Mouse (Mus musculus) heart, postnatal 14 days (tissue): Measurements from ENCODE around the gene Smpd4. TPM values are rescaled to one million over a fixed set of nuclear protein-coding genes. Genes with fewer than 3 reads are reported as not detected.

Source experiments
- DNase-seq, 2 experiments: peaks; one replicate each; pipeline ENCODE4 v3.0.0; 2021 to 2022
- intact Hi-C: fragments of 180-260 bp; cut with DNase I; formaldehyde crosslinking; loops from one replicate; pipeline ENCODE4 v1.15.1; 2025
- total RNA-seq, 2 experiments: library from RNA; stranded (reverse); gene quantifications; 2 replicates each; pipeline ENCODE4 v1.2.3; 2021

Gene Smpd4
- total RNA-seq, 2 experiments from 2014 or later = 18.7 to 21.2 TPM

DNA sequence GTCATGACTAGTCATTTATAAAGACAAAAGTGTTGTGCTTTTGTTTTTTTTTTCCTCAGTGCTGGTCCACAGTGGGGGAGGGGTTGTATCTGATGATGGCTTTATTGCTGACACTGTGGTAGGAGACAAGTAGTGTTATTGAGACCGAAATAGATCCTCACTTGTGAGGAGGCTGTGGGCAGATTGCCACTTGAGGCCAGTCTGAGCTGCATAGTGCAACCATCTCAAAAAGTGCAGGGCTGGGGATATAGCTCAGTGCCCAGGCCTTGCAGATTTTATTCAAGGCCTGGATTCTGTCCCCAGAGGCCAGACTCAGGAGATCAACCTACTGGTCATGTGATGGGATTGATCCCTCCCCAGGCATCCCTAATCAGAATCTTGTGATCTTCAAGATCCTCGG, 17.8 kb downstream of the Smpd4 start:
- intact Hi-C loops = loop anchor here (5.0 kb wide), 1 partner anchor 170 kb away; no protein-coding TSS in a partner anchor
- no peak for DNase-seq

GRCm38 (mm10) chr16:17637610-17638009, 18.5 kb downstream of the Smpd4 start:
- intact Hi-C loops = loop anchor here (5.0 kb wide), 1 partner anchor 170 kb away; no protein-coding TSS in a partner anchor
- no peak for DNase-seq

DNA sequence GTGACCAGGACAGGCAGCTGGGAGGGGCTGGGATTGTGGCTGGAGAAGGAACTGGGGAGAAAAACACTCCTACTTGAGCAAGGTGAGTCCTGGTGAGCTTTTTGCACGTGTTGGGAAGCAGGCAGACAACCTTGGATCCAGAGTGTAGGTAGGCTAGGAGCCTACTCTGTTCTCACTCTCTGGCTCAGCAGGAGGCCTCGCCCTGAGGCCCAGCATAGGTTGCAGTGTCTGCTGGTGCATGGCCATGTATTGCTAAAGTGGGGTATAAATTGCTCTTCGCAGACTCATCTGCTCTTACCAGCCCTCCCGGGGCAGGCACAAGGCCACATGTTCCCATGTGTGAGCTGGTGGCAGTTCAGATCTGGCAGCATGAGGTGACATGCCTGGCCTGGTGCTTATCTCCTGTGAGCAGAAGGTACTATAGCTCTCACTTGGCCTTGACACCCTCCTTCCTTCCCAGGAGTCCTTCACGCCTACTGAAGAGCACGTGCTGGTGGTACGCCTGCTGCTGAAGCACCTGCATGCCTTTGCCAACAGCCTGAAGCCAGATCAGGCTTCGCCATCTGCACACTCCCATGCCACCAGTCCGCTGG, 19.0 kb downstream of the Smpd4 start:
- intact Hi-C loops = loop anchor here (5.0 kb wide), 1 partner anchor 169 kb away; no protein-coding TSS in a partner anchor

GRCm38 (mm10) chr16:17639081-17639480, 19.9 kb downstream of the Smpd4 start:
- intact Hi-C loops = loop anchor here (5.0 kb wide), 1 partner anchor 168 kb away; no protein-coding TSS in a partner anchor

More for the DNA sequence above, 19.0 kb downstream of the Smpd4 start:
- no peak for DNase-seq

GRCm38 (mm10) chr16:17639951-17640350, 20.8 kb downstream of the Smpd4 start:
- DNase-seq = no peak
- intact Hi-C loops = loop anchor here (5.0 kb wide), 1 partner anchor 167 kb away; no protein-coding TSS in a partner anchor

More at GRCm38 (mm10) chr16:17639081-17639480, 19.9 kb downstream of the Smpd4 start:
- DNase-seq = no peak

- DNase-seq = no peak
- intact Hi-C loops = no loop called here
Observed at GRCm38 (mm10) chr16:17640706-17641105, 21.6 kb downstream of the Smpd4 start.

- no peak for DNase-seq
- intact Hi-C loops = no loop called here
Observed at GRCm38 (mm10) chr16:17641301-17641700, 22.1 kb downstream of the Smpd4 start.

DNA sequence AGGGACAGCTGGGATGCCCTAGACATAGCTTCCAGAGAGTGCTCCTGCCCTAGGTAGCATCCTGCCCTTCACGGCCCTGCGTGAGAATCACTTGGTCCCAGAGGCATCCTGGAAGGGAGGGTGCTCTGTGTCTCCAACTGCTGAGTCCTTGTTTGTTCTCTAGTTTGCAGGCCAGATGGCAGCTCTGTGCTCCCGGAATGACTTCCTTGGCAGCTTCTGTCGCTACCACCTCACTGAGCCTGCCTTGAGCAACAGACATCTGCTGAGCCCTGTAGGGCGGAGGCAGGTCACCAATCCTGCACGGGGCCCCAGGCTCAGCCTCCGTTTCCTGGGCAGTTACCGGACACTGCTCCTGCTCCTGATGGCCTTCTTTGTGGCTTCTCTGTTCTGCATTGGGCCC, 23.2 kb downstream of the Smpd4 start:
- intact Hi-C loops = no loop called here

DNA sequence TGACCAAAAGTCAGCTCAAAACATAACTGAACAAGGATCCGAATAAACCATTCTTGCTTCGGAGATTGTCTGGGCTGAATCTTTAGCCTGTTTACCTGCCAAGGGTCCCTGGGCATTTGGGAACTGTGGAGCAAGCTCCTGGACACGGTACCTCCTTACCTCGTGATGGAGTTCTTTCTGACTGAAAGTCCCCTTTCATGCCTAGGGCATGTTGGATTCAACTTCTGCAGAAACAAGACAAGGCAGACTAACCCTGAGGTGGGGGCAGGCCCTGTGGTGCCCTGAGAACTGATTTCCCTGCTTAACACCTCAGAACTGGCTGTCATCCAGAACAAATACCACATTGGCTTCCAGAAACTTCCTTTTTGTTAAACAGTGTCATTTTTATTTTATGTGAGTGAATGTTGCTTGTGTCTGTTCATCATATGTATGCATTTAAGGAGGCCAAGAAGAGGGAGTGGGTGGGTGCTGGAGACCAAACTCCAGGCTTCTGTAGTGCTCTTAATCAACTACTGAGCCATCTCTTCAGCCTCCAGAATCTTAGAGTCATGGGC, 24.4 kb downstream of the Smpd4 start:
- no peak for DNase-seq
- intact Hi-C loops = no loop called here

More for the DNA sequence above, 23.2 kb downstream of the Smpd4 start:
- no peak for DNase-seq

DNA sequence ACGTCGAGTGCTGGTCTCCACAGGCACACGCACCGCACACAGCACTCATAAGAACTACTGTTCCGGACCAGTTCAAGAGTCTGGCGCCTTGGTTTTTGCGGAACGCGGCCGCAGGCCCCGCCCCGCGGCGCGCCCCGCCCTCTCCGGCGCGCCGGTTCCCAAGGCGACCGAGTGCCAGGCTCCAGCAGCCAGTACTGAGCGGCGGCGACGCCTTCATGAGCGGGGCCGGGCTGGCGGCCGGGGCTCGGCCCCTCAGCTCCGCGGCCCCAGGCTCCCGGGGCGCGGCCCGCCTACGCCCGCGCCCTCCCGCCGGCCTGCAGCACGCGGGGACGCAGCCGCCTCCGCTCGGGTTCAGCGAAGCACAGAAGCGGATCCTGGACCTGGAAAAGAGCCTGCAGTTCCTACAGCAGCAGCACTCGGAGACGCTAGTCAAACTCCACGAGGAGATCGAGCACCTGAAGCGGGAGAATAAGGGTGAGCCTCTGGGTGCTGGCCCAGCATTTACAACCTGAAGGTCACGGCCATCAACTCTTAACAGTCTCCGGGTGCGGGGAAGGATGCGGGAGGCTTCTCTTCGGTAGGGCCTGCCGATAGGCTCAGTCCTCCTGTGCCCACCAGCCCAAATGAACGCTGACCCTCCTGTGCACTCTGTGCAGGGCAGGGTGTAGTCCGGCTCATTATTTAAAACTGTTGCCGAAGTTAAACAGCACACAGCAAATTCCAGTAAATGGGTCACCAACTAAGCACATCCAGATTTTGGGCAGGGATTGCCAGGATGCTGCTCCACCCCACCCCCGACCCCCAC, 27.4 kb downstream of the Smpd4 start, which contains the start of gene Ccdc74a:
Ccdc74a (plus strand) TSS at position 161 of the 805 bp plus-strand sequence.
- intact Hi-C loops = loop anchor here (2.0 kb wide), 1 partner anchor 80 kb away; no protein-coding TSS in a partner anchor
- DNase-seq = peak; percentile 85 to 88

DNA sequence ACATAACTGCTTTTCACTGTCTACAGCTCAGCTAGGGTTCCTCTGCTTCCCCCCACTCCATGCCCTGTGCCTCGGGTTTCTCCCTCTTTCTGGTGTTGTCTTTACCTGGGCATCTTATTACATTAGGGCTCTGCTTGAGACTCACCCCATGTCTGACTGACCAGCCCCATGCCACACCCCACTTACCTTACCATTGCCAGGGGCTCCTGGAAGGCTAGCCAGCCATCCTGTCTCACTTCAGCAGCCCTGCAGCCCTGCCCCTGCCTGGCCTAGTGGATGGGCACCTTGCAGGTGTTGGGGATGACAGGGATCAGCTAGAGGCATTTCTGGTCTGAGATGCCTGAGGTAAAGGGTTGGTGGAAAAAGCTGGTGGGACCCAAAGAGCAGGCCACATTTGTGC, 28.0 kb downstream of the Smpd4 start:
- intact Hi-C loops = loop anchor here (2.0 kb wide), 1 partner anchor 80 kb away; no protein-coding TSS in a partner anchor
- no peak for DNase-seq

DNA sequence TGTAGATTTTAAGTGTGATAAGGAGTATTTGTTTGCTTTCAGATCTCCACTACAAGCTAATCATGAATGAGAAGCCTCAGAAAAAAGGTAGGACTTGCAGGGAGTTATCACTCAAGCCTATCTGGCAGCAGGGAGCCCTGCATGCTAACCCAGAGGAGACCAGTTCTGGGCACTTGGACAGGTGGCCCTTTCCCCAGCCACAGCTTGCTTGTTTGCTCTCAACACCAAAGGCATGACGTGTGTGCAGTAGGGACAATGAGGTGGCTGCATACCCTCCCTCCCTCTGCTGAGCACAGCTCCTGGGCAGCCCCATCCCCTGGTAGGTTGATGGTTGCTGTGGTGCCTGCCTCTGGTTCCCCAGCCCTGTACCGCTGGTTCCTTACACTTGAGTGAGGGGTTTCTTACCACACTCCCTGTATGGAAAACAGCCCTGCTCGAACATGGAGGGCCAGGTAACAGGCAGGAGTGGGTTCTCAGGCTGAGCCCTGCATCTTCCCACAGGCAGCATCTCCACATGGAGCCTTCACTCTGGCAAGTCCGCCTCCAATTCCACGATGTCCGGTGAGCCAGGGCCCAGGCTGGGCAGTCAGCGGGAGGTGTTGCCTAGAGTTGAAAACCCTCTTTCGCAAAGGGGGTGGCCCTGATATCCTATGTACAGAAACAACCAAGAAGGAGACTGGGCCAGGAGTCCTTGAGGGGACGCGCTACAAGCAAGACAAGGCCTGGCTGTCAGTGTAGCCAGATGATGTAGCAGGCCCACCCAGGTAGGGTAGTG, 28.6 kb downstream of the Smpd4 start:
- DNase-seq = no peak
- intact Hi-C loops = loop anchor here (2.0 kb wide), 1 partner anchor 79 kb away; no protein-coding TSS in a partner anchor

DNA sequence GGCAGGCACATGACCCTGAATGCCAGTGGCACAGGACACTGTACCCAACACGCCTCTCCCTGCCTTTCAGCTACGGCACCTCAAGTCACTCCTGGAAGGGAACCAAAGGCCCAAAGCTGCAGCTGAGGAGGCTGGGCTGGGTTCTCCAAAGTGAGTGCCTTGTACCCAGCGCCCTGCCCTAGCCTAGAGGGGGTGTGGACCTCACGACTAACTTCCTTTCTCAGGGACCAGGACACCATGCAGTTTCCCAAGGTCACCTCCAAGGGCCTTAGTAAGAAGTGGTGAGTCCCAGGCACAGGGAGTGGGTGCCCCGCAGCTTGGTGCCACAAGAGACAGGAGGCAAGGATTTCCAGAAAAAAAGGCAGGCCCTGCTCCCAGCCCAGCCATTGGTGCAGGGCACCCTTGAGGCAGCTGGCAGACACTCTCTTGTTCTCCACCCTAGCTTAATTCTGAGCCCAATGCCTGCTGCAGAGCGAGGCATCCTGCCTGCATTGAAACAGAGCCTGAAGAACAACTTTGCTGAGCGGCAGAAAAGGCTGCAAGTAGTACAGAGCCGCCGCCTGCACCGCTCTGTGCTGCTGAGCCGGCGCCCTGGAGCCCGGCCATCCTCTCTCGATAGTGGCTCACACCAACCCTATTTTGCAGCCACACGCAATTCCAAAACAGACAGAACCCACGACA, 30.9 kb downstream of the Smpd4 start:
- DNase-seq = no peak
- intact Hi-C loops = no loop called here

DNA sequence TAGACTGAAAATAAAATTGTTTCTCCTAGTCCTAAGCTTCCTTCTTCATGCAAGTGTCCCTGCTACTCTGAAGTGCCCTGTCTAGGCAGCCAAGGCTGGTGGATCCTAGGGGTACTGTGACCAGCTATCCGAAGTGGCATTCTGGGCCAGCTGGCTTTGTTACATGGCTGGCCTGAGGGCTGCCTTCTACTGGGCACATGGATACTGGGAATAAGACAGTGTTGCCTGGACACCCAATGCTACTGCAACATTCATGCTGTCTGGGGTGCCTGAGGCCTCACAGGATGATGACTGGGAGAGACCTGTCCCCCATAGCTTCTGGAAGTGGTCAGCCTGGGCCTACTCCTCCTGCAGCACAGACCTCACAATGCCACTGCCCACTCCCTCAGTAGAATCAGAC, 31.6 kb downstream of the Smpd4 start:
- no peak for DNase-seq
- intact Hi-C loops = no loop called here

- DNase-seq = no peak
- intact Hi-C loops = no loop called here
Observed at GRCm38 (mm10) chr16:17652607-17653006, 33.5 kb downstream of the Smpd4 start.

- no peak for DNase-seq
- intact Hi-C loops = no loop called here
Observed at GRCm38 (mm10) chr16:17653601-17654000, 34.4 kb downstream of the Smpd4 start.

DNA sequence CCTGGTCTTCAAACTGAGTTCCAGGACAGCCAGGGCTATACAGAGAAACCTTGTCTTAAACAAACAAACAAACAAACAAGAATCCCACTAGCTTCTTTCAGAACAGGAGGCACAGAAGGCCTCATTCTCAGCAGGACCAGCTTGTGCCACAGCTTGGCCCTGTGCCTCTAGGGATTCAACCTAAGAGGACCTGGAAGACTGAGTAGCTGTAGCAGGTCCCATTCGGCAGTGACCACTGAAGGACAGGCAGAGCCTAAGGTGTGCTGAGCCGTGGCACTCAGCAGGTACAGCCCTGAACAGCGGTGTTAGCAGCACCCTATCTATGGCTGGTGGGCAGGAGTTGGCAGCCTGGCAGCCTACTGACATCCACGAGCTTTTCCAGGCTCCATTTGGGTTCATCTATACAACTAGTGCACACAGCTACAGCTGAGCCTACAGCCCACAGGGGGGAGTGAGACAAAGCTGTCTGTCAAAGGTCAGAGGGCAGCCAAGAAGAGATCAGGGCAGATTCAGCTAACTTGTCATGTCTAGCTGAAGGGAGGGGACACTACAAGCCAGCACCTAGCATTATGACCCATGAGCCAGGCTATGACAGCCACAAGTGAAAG, 35.1 kb downstream of the Smpd4 start:
- no peak for DNase-seq
- intact Hi-C loops = no loop called here

- intact Hi-C loops = no loop called here
- no peak for DNase-seq
Observed at GRCm38 (mm10) chr16:17656212-17656871, 37.2 kb downstream of the Smpd4 start.

- no peak for DNase-seq
- intact Hi-C loops = no loop called here
Observed at GRCm38 (mm10) chr16:17665568-17665967, 46.4 kb downstream of the Smpd4 start.
